Mouse (Mus musculus) MEL (cell line): ENCODE data around the gene 9330182L06Rik. TPM values are rescaled to one million over a fixed set of nuclear protein-coding genes. Genes with fewer than 3 reads are reported as not detected.

ENCODE experiments used
- DNase-seq: peaks from one replicate; pipeline ENCODE4 v3.0.0; 2011; ENCODE audit warnings: low read depth, low spot score
- H3K27ac ChIP-seq: 2 replicates; pipeline ENCODE4 v1.5.1; 2012; ENCODE audit warnings: low read depth, mild to moderate bottlenecking, control low read depth, low read length, moderate library complexity; ENCODE audit not compliant: control insufficient read depth
- H3K27me3 ChIP-seq, 2 experiments: fragments of 150-350 bp in 1 of 2; sonication (generic) in 1 of 2; 2 replicates each; pipeline ENCODE4 v1.6.1; 2012; ENCODE audit warnings: low read length in 2 of 2, mild to moderate bottlenecking in 2 of 2, improper control_type of control experiment in 1 of 2, moderate library complexity in 1 of 2; ENCODE audit not compliant: insufficient read depth in 2 of 2, control insufficient read depth in 1 of 2
- H3K36me3 ChIP-seq, 2 experiments: 2 replicates each; pipeline ENCODE4 v1.6.1; 2012 to 2014; ENCODE audit warnings: low read length in 2 of 2, improper control_type of control experiment in 1 of 2, inconsistent platforms in 1 of 2, mild to moderate bottlenecking in 1 of 2; ENCODE audit not compliant: insufficient read depth in 2 of 2, control insufficient read depth in 1 of 2
- H3K4me1 ChIP-seq, 2 experiments: fragments of 150-350 bp in 1 of 2; sonication (generic) in 1 of 2; 2 replicates each; pipeline ENCODE4 v1.6.1; 2012; ENCODE audit warnings: low read length in 2 of 2, improper control_type of control experiment in 1 of 2, mild to moderate bottlenecking in 1 of 2; ENCODE audit not compliant: insufficient read depth in 2 of 2, control insufficient read depth in 1 of 2
- H3K4me3 ChIP-seq, 2 experiments: fragments of 150-350 bp in 1 of 2; sonication (generic) in 1 of 2; 2 replicates each; pipeline ENCODE4 v1.5.1; 2012; ENCODE audit warnings: low read depth in 2 of 2, low read length in 2 of 2, mild to moderate bottlenecking in 2 of 2, moderate library complexity in 2 of 2, control low read depth in 1 of 2, improper control_type of control experiment in 1 of 2; ENCODE audit not compliant: control insufficient read depth in 1 of 2, insufficient read depth in 1 of 2
- H3K79me2 ChIP-seq: 2 replicates; pipeline ENCODE4 v1.6.1; 2012; ENCODE audit warnings: mild to moderate bottlenecking, low read length, moderate library complexity; ENCODE audit not compliant: control insufficient read depth, poor library complexity, insufficient read depth
- H3K9ac ChIP-seq: 2 replicates; pipeline ENCODE4 v1.6.1; 2012; ENCODE audit warnings: low read depth, mild to moderate bottlenecking, control low read depth, low read length, moderate library complexity; ENCODE audit not compliant: control insufficient read depth, poor library complexity, severe bottlenecking
- H3K9me3 ChIP-seq: fragments of 150-350 bp; sonication (generic); replicated peaks from 2 replicates; pipeline ENCODE4 v1.6.1; 2012; ENCODE audit warnings: mild to moderate bottlenecking, low read length, improper control_type of control experiment, moderate library complexity; ENCODE audit not compliant: insufficient read depth
- CHD1 ChIP-seq: IDR thresholded peaks from 2 replicates; pipeline ENCODE4 v1.6.1; 2012; ENCODE audit warnings: low read depth, mild to moderate bottlenecking, inconsistent platforms, low read length, improper control_type of control experiment
- CHD2 ChIP-seq: IDR thresholded peaks from 2 replicates; pipeline ENCODE4 v1.6.1; 2011; ENCODE audit warnings: low read length, improper control_type of control experiment
- E2F4 ChIP-seq: IDR thresholded peaks from 2 replicates; pipeline ENCODE4 v1.6.1; 2011; ENCODE audit warnings: low read depth, low read length, improper control_type of control experiment, borderline replicate concordance
- ELF1 ChIP-seq: IDR thresholded peaks from 2 replicates; pipeline ENCODE4 v1.6.1; 2014; ENCODE audit warnings: low read depth, mild to moderate bottlenecking, inconsistent platforms, low read length, improper control_type of control experiment, moderate library complexity
- EP300 ChIP-seq, 2 experiments: IDR thresholded peaks; 2 replicates each; pipeline ENCODE4 v1.6.1; 2011; ENCODE audit warnings: improper control_type of control experiment in 2 of 2, low read length in 2 of 2, low read depth in 1 of 2, mild to moderate bottlenecking in 1 of 2
- GABPA ChIP-seq: IDR thresholded peaks from 2 replicates; pipeline ENCODE4 v1.6.1; 2012; ENCODE audit warnings: low read depth, mild to moderate bottlenecking, inconsistent platforms, low read length, improper control_type of control experiment, moderate library complexity
- GATA1 ChIP-seq: IDR thresholded peaks from 2 replicates; pipeline ENCODE4 v1.6.1; 2011; ENCODE audit warnings: low read depth, low read length, improper control_type of control experiment
- JUND ChIP-seq: IDR thresholded peaks from 2 replicates; pipeline ENCODE4 v1.6.1; 2011; ENCODE audit warnings: low read depth, mild to moderate bottlenecking, improper control_type of control experiment, low read length
- KAT2A ChIP-seq: conservative IDR thresholded peaks from 2 replicates; pipeline ENCODE4 v1.6.1; 2012; ENCODE audit warnings: low read depth, low read length, improper control_type of control experiment, inconsistent platforms
- MAZ ChIP-seq: IDR thresholded peaks from 2 replicates; pipeline ENCODE4 v1.6.1; 2012; ENCODE audit warnings: low read depth, mild to moderate bottlenecking, inconsistent platforms, low read length, improper control_type of control experiment
- MYB ChIP-seq: IDR thresholded peaks from 2 replicates; pipeline ENCODE4 v1.6.1; 2011; ENCODE audit warnings: mild to moderate bottlenecking, low read depth, low read length, improper control_type of control experiment
- NELFE ChIP-seq: IDR thresholded peaks from 2 replicates; pipeline ENCODE4 v1.6.1; 2011; ENCODE audit warnings: low read depth, low read length, improper control_type of control experiment
- POLR2AphosphoS2 ChIP-seq: IDR thresholded peaks from 2 replicates; pipeline ENCODE4 v1.6.1; 2011; ENCODE audit warnings: low read length, improper control_type of control experiment
- RAD21 ChIP-seq: IDR thresholded peaks from 2 replicates; pipeline ENCODE4 v1.6.1; 2011; ENCODE audit warnings: mild to moderate bottlenecking, low read depth, low read length, improper control_type of control experiment
- RCOR1 ChIP-seq: IDR thresholded peaks from 2 replicates; pipeline ENCODE4 v1.6.1; 2012; ENCODE audit warnings: low read depth, mild to moderate bottlenecking, inconsistent platforms, low read length, improper control_type of control experiment
- SIN3A ChIP-seq: IDR thresholded peaks from 2 replicates; pipeline ENCODE4 v1.6.1; 2012; ENCODE audit warnings: low read length, improper control_type of control experiment, inconsistent platforms
- SMC3 ChIP-seq: IDR thresholded peaks from 2 replicates; pipeline ENCODE4 v1.6.1; 2011; ENCODE audit warnings: low read depth, low read length, improper control_type of control experiment
- TAL1 ChIP-seq: IDR thresholded peaks from 2 replicates; pipeline ENCODE4 v1.6.1; 2012; ENCODE audit warnings: mild to moderate bottlenecking, inconsistent platforms, low read length, moderate library complexity, mixed read lengths
- TBP ChIP-seq: IDR thresholded peaks from 2 replicates; pipeline ENCODE4 v1.8.0; 2011; ENCODE audit warnings: low read depth, low read length, improper control_type of control experiment
- UBTF ChIP-seq: IDR thresholded peaks from 2 replicates; pipeline ENCODE4 v1.6.1; 2012; ENCODE audit warnings: low read depth, mild to moderate bottlenecking, inconsistent platforms, low read length, improper control_type of control experiment, moderate library complexity, borderline replicate concordance; ENCODE audit not compliant: insufficient read depth
- ZKSCAN1 ChIP-seq: IDR thresholded peaks from 2 replicates; pipeline ENCODE4 v1.6.1; 2012; ENCODE audit warnings: low read depth, mild to moderate bottlenecking, inconsistent platforms, low read length, improper control_type of control experiment, moderate library complexity
- ZMIZ1 ChIP-seq: IDR thresholded peaks from 2 replicates; pipeline ENCODE4 v1.6.1; 2012; ENCODE audit warnings: low read depth, mild to moderate bottlenecking, inconsistent platforms, low read length, improper control_type of control experiment, moderate library complexity
- ZNF384 ChIP-seq: IDR thresholded peaks from 2 replicates; pipeline ENCODE4 v1.6.1; 2012; ENCODE audit warnings: low read depth, mild to moderate bottlenecking, inconsistent platforms, low read length, improper control_type of control experiment
- polyA plus RNA-seq, 2 experiments: library from polyadenylated mRNA; stranded (reverse) in 1 of 2; unstranded in 1 of 2; fragments of >175 nt in 1 of 2; fragments of >200 nt in 1 of 2; gene quantifications; 2 replicates each; pipeline versions ENCODE4 v1.2.1 to v1.2.4; 2012; ENCODE audit warnings: low replicate concordance in 2 of 2, low read depth in 1 of 2; ENCODE audit not compliant: insufficient read length in 2 of 2, insufficient read depth in 1 of 2, missing spikeins in 1 of 2
- total RNA-seq: library from RNA; depleted of rRNA; stranded (reverse); fragments of 300-350 nt; gene quantifications from 2 replicates; pipeline ENCODE4 v1.2.3, GENCODE M21; 2012

The 9330182L06Rik gene
- total and polyA plus RNA-seq, 3 experiments = not detected

- no peak for TF ChIP-seq MYB
- TF ChIP-seq CHD1 = no peak
- no peaks in the 10 kb centered on the region for H3K27me3 ChIP-seq
- no peaks in the 10 kb centered on the region for H3K79me2 ChIP-seq
- H3K27ac ChIP-seq = no peak overlapping the region
- H3K36me3 ChIP-seq = no peaks in the 10 kb centered on the region
- H3K4me3 ChIP-seq = no peak overlapping the region
- H3K9ac ChIP-seq = no peak overlapping the region
- no peak for DNase-seq
- no peaks in the 10 kb centered on the region for H3K9me3 ChIP-seq
- H3K4me1 ChIP-seq = no peaks in the 10 kb centered on the region
Observed at GRCm38 (mm10) chr5:9264361-9264760, 1.6 kb upstream of the 9330182L06Rik start.

GRCm38 (mm10) chr5:9266280-9266923 is 484 bp downstream of the 9330182L06Rik start:
- TF ChIP-seq UBTF = no peak
- TF ChIP-seq NELFE = no peak
- no peak for TF ChIP-seq TAL1
- no peak for TF ChIP-seq ZNF384
- TF ChIP-seq GABPA = no peak
- no peak for TF ChIP-seq SIN3A
- no peak for TF ChIP-seq JUND
- no peaks in the 10 kb centered on the region for H3K79me2 ChIP-seq

GRCm38 (mm10) chr5:9269666-9270065 is 3.7 kb downstream of the 9330182L06Rik start:
- H3K9me3 ChIP-seq = no peaks in the 10 kb centered on the region
- no peak overlapping the region for H3K4me3 ChIP-seq
- no peak for TF ChIP-seq SIN3A
- TF ChIP-seq GATA1 = no peak
- no peak for TF ChIP-seq ELF1
- TF ChIP-seq MYB = no peak
- no peak for TF ChIP-seq MAZ
- no peak for TF ChIP-seq ZNF384
- no peak for TF ChIP-seq GABPA
- TF ChIP-seq TAL1 = no peak
- TF ChIP-seq ZMIZ1 = no peak
- no peak for TF ChIP-seq E2F4
- no peak for TF ChIP-seq RAD21
- no peak for TF ChIP-seq KAT2A
- no peak for TF ChIP-seq SMC3
- no peak for TF ChIP-seq ZKSCAN1
- no peak for TF ChIP-seq RCOR1
- TF ChIP-seq EP300 (IDR thresholded peaks at IDR 0.05; ENCODE audit: low read depth in 1 of 2, low read length in 2 of 2) = no peak
- TF ChIP-seq POLR2AphosphoS2 = no peak
- TF ChIP-seq TBP = no peak
- no peak for TF ChIP-seq NELFE
- no peak for TF ChIP-seq CHD2

More at GRCm38 (mm10) chr5:9266280-9266923, 484 bp downstream of the 9330182L06Rik start:
- Histone ChIP-seq H3K27ac (no peak overlapping the region), H3K9me3 (no peaks in the 10 kb centered on the region), H3K36me3 (no peaks in the 10 kb centered on the region), H3K4me1 (no peaks in the 10 kb centered on the region), H3K4me3 (no peak overlapping the region), H3K9ac (no peak overlapping the region), H3K27me3 (no peaks in the 10 kb centered on the region)
- no peak for DNase-seq

More at GRCm38 (mm10) chr5:9269666-9270065, 3.7 kb downstream of the 9330182L06Rik start:
- Histone ChIP-seq H3K4me1 (no peaks in the 10 kb centered on the region), H3K27ac (no peak overlapping the region), H3K9ac (no peak overlapping the region), H3K36me3 (no peaks in the 10 kb centered on the region), H3K79me2 (no peaks in the 10 kb centered on the region), H3K27me3 (no peaks in the 10 kb centered on the region)
- no peak for DNase-seq
